Mouse (Mus musculus) WW6 (cell line): ENCODE results near the gene Rtl10.

Experiments used
- DNase-seq: peaks from one replicate; pipeline ENCODE4 v3.0.0-alpha.2; 2013; ENCODE audit warnings: low read depth, low spot score

The Rtl10 gene

GRCm38 (mm10) chr16:18543151-18543829 lies 44.6 kb downstream of the Rtl10 start:
- DNase-seq, result no peak

- DNase-seq, result no peak
These were observed 49.2 kb downstream of the Rtl10 start for GRCm38 (mm10) chr16:18547891-18548290.
